Mouse (Mus musculus): ENCODE results near the gene Arsb.

Arsb gene

GRCm38 (mm10) chr13:93920786-93921300 is 149.4 kb downstream of the Arsb start:
- in situ Hi-C loops (cut with MseI, MboI): no loop called here

- in situ Hi-C loops (cut with MseI, MboI): no loop called here
Observed at GRCm38 (mm10) chr13:93921831-93922565, 150.6 kb downstream of the Arsb start.

- in situ Hi-C loops (cut with MseI, MboI): no loop called here
Observed at GRCm38 (mm10) chr13:93922566-93922910, 151.1 kb downstream of the Arsb start.

- in situ Hi-C loops (cut with MseI, MboI): no loop called here
Observed at GRCm38 (mm10) chr13:93924735-93925432, 153.5 kb downstream of the Arsb start.

- in situ Hi-C loops (cut with MseI, MboI): no loop called here
Observed at GRCm38 (mm10) chr13:93930561-93931340, 159.3 kb downstream of the Arsb start.

- in situ Hi-C loops (cut with MseI, MboI): no loop called here
Observed at GRCm38 (mm10) chr13:93936455-93936854, 165.0 kb downstream of the Arsb start.

GRCm38 (mm10) chr13:93938118-93938517 is 166.7 kb downstream of the Arsb start:
- in situ Hi-C loops (cut with MseI, MboI): no loop called here

GRCm38 (mm10) chr13:93939363-93940127 is 168.1 kb downstream of the Arsb start:
- in situ Hi-C loops (cut with MseI, MboI): no loop called here

GRCm38 (mm10) chr13:93940742-93941531 is 169.5 kb downstream of the Arsb start:
- in situ Hi-C loops (cut with MseI, MboI): no loop called here

- in situ Hi-C loops (cut with MseI, MboI): no loop called here
Observed at GRCm38 (mm10) chr13:93950996-93951395, 179.6 kb downstream of the Arsb start.

- in situ Hi-C loops (cut with MseI, MboI): no loop called here
Observed at GRCm38 (mm10) chr13:93951555-93951954, 180.1 kb downstream of the Arsb start.

GRCm38 (mm10) chr13:93952466-93952865 is 181.0 kb downstream of the Arsb start:
- in situ Hi-C loops (cut with MseI, MboI): no loop called here

GRCm38 (mm10) chr13:93957907-93958306 is 186.5 kb downstream of the Arsb start:
- in situ Hi-C loops (cut with MseI, MboI): no loop called here

- in situ Hi-C loops (cut with MseI, MboI): no loop called here
Observed at GRCm38 (mm10) chr13:93966271-93966670, 194.8 kb downstream of the Arsb start.

- in situ Hi-C loops (cut with MseI, MboI): no loop called here
Observed at GRCm38 (mm10) chr13:93967138-93967537, 195.7 kb downstream of the Arsb start.

GRCm38 (mm10) chr13:93970115-93970514 is 198.7 kb downstream of the Arsb start:
- in situ Hi-C loops (cut with MseI, MboI): no loop called here

- in situ Hi-C loops (cut with MseI, MboI): no loop called here
Observed at GRCm38 (mm10) chr13:93972423-93972822, 201.0 kb downstream of the Arsb start.

- in situ Hi-C loops (cut with MseI, MboI): no loop called here
Observed at GRCm38 (mm10) chr13:93975668-93976067, 204.2 kb downstream of the Arsb start.

GRCm38 (mm10) chr13:93976897-93977530 is 205.6 kb downstream of the Arsb start:
- in situ Hi-C loops (cut with MseI, MboI): no loop called here
